Mouse (Mus musculus): ENCODE results near the gene Gcnt2. TPM values are rescaled to one million over a fixed set of nuclear protein-coding genes. Genes with fewer than 3 reads are reported as not detected.
"Not testable (repeated sequence)": the region's sequence is repeated elsewhere in the genome, so short reads cannot be mapped to it uniquely, and the experiment has no call there.

The Gcnt2 gene
- polyA plus RNA-seq, 1 experiment from 2014 or later = 5.6 TPM

- H3K36me3 ChIP-seq = no peaks in the 10 kb centered on the region
- H3K27ac ChIP-seq (replicated peaks) = no peak overlapping the region
- no peaks in the 10 kb centered on the region for H3K9me3 ChIP-seq (replicated peaks)
- no peaks in the 10 kb centered on the region for H3K27me3 ChIP-seq (replicated peaks)
- no peak overlapping the region for H3K4me3 ChIP-seq (replicated peaks)
- 0 out of 2 replicates have a peak, but pooled peaks cover 3% of the 10 kb centered on the region for H3K4me1 ChIP-seq
- H3K9ac ChIP-seq (replicated peaks) = no peak overlapping the region
- ATAC-seq (ENCODE audit: low FRiP score) = no peak
- 90% methylated on average over 5 of the region's 5 CpGs for WGBS
- no peak overlapping the region for H3K4me2 ChIP-seq
Observed at GRCm38 (mm10) chr13:40874021-40874420, 14.5 kb downstream of the Gcnt2 start.

- ATAC-seq (ENCODE audit: low FRiP score) = no peak
- no peak overlapping the region for H3K4me2 ChIP-seq
- H3K4me1 ChIP-seq = no peaks in the 10 kb centered on the region
- no peaks in the 10 kb centered on the region for H3K27me3 ChIP-seq (replicated peaks)
- 62% methylated on average over 5 of the region's 5 CpGs for WGBS
- H3K27ac ChIP-seq (replicated peaks) = no peak overlapping the region
- no peaks in the 10 kb centered on the region for H3K36me3 ChIP-seq
- H3K4me3 ChIP-seq (replicated peaks) = no peak overlapping the region
- H3K9me3 ChIP-seq (replicated peaks) = no peaks in the 10 kb centered on the region
- H3K9ac ChIP-seq (replicated peaks) = no peak overlapping the region
Observed at GRCm38 (mm10) chr13:40875415-40875814, 15.9 kb downstream of the Gcnt2 start.

GRCm38 (mm10) chr13:40877589-40877988, 18.0 kb downstream of the Gcnt2 start:
- Histone ChIP-seq H3K9ac (replicated peaks) (no peak overlapping the region), H3K4me2 (no peak overlapping the region), H3K9me3 (replicated peaks) (no peaks in the 10 kb centered on the region), H3K27me3 (replicated peaks) (no peaks in the 10 kb centered on the region), H3K27ac (replicated peaks) (no peak overlapping the region), H3K36me3 (no peaks in the 10 kb centered on the region), H3K4me3 (replicated peaks) (no peak overlapping the region), H3K4me1 (no peaks in the 10 kb centered on the region)
- WGBS = 84% methylated on average over 4 of the region's 4 CpGs
- ATAC-seq (ENCODE audit: low FRiP score) = no peak

- ATAC-seq (ENCODE audit: low FRiP score) = no peak
- Histone ChIP-seq H3K4me1 (peaks cover 3% of the 10 kb centered on the region; the same call in 1 of the 2 replicates), H3K4me2 (no peak overlapping the region), H3K36me3 (no peaks in the 10 kb centered on the region), H3K27ac (replicated peaks) (no peak overlapping the region), H3K4me3 (replicated peaks) (no peak overlapping the region), H3K9ac (replicated peaks) (no peak overlapping the region), H3K27me3 (replicated peaks) (no peaks in the 10 kb centered on the region), H3K9me3 (replicated peaks) (no peaks in the 10 kb centered on the region)
- WGBS = 83% methylated on average over 8 of the region's 8 CpGs
Observed at GRCm38 (mm10) chr13:40880557-40880956, 21.0 kb downstream of the Gcnt2 start.

GRCm38 (mm10) chr13:40882606-40883005, 23.1 kb downstream of the Gcnt2 start:
- Histone ChIP-seq H3K9ac (replicated peaks) (no peak overlapping the region), H3K9me3 (replicated peaks) (no peaks in the 10 kb centered on the region), H3K27me3 (replicated peaks) (0 out of 2 replicates have a peak, but pooled peaks cover 2% of the 10 kb centered on the region), H3K4me3 (replicated peaks) (no peak overlapping the region), H3K27ac (replicated peaks) (no peak overlapping the region), H3K36me3 (no peaks in the 10 kb centered on the region), H3K4me1 (peaks cover 18% of the 10 kb centered on the region), H3K4me2 (no peak overlapping the region)
- WGBS = 87% methylated on average over 5 of the region's 5 CpGs
- no peak for ATAC-seq (ENCODE audit: low FRiP score)

GRCm38 (mm10) chr13:40883903-40884302, 24.3 kb downstream of the Gcnt2 start:
- no peaks in the 10 kb centered on the region for H3K36me3 ChIP-seq
- 0 out of 2 replicates have a peak, but pooled peaks cover 2% of the 10 kb centered on the region for H3K27me3 ChIP-seq (replicated peaks)
- peaks cover 26% of the 10 kb centered on the region for H3K4me1 ChIP-seq
- no peak for ATAC-seq (ENCODE audit: low FRiP score)
- no peak overlapping the region for H3K27ac ChIP-seq (replicated peaks)
- no peaks in the 10 kb centered on the region for H3K9me3 ChIP-seq (replicated peaks)
- no peak overlapping the region for H3K4me2 ChIP-seq
- no peak overlapping the region for H3K9ac ChIP-seq (replicated peaks)
- WGBS = 77% methylated on average over 9 of the region's 9 CpGs
- H3K4me3 ChIP-seq (replicated peaks) = no peak overlapping the region

- Histone ChIP-seq H3K9ac (replicated peaks) (no peak overlapping the region), H3K36me3 (no peaks in the 10 kb centered on the region), H3K9me3 (replicated peaks) (no peaks in the 10 kb centered on the region), H3K4me2 (no peak overlapping the region), H3K4me1 (peaks cover 26% of the 10 kb centered on the region), H3K27me3 (replicated peaks) (0 out of 2 replicates have a peak, but pooled peaks cover 2% of the 10 kb centered on the region), H3K4me3 (replicated peaks) (no peak overlapping the region), H3K27ac (replicated peaks) (no peak overlapping the region)
- ATAC-seq (ENCODE audit: low FRiP score) = no peak
- WGBS = 51% methylated on average over 5 of the region's 5 CpGs
Observed at GRCm38 (mm10) chr13:40884878-40885277, 25.3 kb downstream of the Gcnt2 start.

GRCm38 (mm10) chr13:40885935-40886642, 26.5 kb downstream of the Gcnt2 start:
- H3K4me3 ChIP-seq (replicated peaks) = peak overlapping the region; percentile 36
- ATAC-seq (ENCODE audit: low FRiP score) = no peak
- H3K4me1 ChIP-seq = peaks cover 32% of the 10 kb centered on the region
- H3K9ac ChIP-seq (replicated peaks) = no peak overlapping the region
- 44% methylated on average over 10 of the region's 10 CpGs for WGBS
- no peak overlapping the region for H3K27ac ChIP-seq (replicated peaks)
- H3K9me3 ChIP-seq (replicated peaks) = no peaks in the 10 kb centered on the region
- H3K4me2 ChIP-seq = peak overlapping the region; percentile 62
- 0 out of 2 replicates have a peak, but pooled peaks cover 2% of the 10 kb centered on the region for H3K27me3 ChIP-seq (replicated peaks)
- no peaks in the 10 kb centered on the region for H3K36me3 ChIP-seq

- Histone ChIP-seq H3K36me3 (no peaks in the 10 kb centered on the region), H3K4me1 (peaks cover 32% of the 10 kb centered on the region), H3K9me3 (replicated peaks) (no peaks in the 10 kb centered on the region), H3K27ac (replicated peaks) (peak overlapping the region; percentile 41; the same call in 1 of the 2 replicates), H3K27me3 (replicated peaks) (0 out of 2 replicates have a peak, but pooled peaks cover 2% of the 10 kb centered on the region), H3K9ac (replicated peaks) (peak overlapping the region; percentile 40), H3K4me2 (peak overlapping the region; percentile 62), H3K4me3 (replicated peaks) (peak overlapping the region; percentile 36)
- ATAC-seq (ENCODE audit: low FRiP score) = peak; percentile 54; the same call in 1 of the 2 replicates
- WGBS = 2% methylated on average over 22 of the region's 22 CpGs
Observed at GRCm38 (mm10) chr13:40886643-40887381, 27.3 kb downstream of the Gcnt2 start.

GRCm38 (mm10) chr13:40890595-40890994, 31.0 kb downstream of the Gcnt2 start:
- no peaks in the 10 kb centered on the region for H3K36me3 ChIP-seq
- H3K4me3 ChIP-seq (replicated peaks) = no peak overlapping the region
- 43% methylated on average over 5 of the region's 5 CpGs for WGBS
- H3K27ac ChIP-seq (replicated peaks) = peak overlapping the region; percentile 33; the same call in 1 of the 2 replicates
- H3K4me2 ChIP-seq = peak overlapping the region; percentile 5
- no peak; the same call in 1 of the 2 replicates for ATAC-seq (ENCODE audit: low FRiP score)
- 0 out of 2 replicates have a peak, but pooled peaks cover 2% of the 10 kb centered on the region for H3K27me3 ChIP-seq (replicated peaks)
- peaks cover 29% of the 10 kb centered on the region for H3K4me1 ChIP-seq
- H3K9ac ChIP-seq (replicated peaks) = no peak overlapping the region
- H3K9me3 ChIP-seq (replicated peaks) = no peaks in the 10 kb centered on the region

- not testable (repeated sequence) for H3K27me3 ChIP-seq (replicated peaks); ATAC-seq (ENCODE audit: low FRiP score); H3K9me3 ChIP-seq (replicated peaks); H3K9ac ChIP-seq (replicated peaks); H3K36me3 ChIP-seq; H3K4me3 ChIP-seq (replicated peaks); H3K4me2 ChIP-seq; H3K27ac ChIP-seq (replicated peaks)
- H3K4me1 ChIP-seq = peaks cover 27% of the 10 kb centered on the region
- WGBS = 100% methylated on average over 1 of the region's 1 CpGs
Observed at GRCm38 (mm10) chr13:40891369-40891768, 31.8 kb downstream of the Gcnt2 start.

- no peak overlapping the region for H3K4me2 ChIP-seq
- peaks cover 20% of the 10 kb centered on the region for H3K4me1 ChIP-seq
- no peak overlapping the region for H3K4me3 ChIP-seq (replicated peaks)
- H3K27ac ChIP-seq (replicated peaks) = no peak overlapping the region
- no peak for ATAC-seq (ENCODE audit: low FRiP score)
- no peak overlapping the region for H3K9ac ChIP-seq (replicated peaks)
- 84% methylated on average over 7 of the region's 7 CpGs for WGBS
- H3K27me3 ChIP-seq (replicated peaks) = no peaks in the 10 kb centered on the region
- no peaks in the 10 kb centered on the region for H3K36me3 ChIP-seq
- no peaks in the 10 kb centered on the region for H3K9me3 ChIP-seq (replicated peaks)
Observed at GRCm38 (mm10) chr13:40892043-40892442, 32.5 kb downstream of the Gcnt2 start.

All from neural tube, embryonic 15.5 days (tissue).